Mouse (Mus musculus) spleen, embryonic (tissue): ENCODE measurements around the gene Zbed3.

ENCODE experiments used
- CTCF ChIA-PET: fragments of 350-600 bp; sonication (Branson Sonifier 250); formaldehyde crosslinking; loops from one replicate; lab custom pipeline; 2022; lab: Charles Lee

Zbed3 gene

DNA sequence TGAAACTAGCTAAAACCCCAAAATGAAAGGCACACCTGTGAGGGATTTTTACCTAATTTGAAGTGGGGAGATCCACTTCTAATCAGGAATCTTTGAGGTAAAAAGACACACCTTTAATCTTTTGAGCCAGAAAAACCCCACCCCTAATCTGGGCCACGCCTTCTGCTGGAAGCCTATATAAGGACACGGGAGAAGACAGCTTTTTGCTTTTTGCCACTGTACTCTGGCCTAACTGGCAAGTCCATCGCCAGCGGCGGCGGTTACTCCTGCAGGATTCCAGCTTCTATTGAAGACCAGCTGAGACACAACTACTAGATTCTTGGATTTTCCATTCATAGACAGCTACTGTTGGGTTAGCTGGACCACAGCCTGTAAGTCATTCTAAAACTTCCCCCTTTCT is at the start of gene Zbed3:
Gene Zbed3, plus strand, starts transcription at position 213 of the 400 bp plus-strand sequence.
- CTCF ChIA-PET: interaction anchor here (0.6 kb wide), 1 partner anchor 1085 kb away, joined by 3 read pairs; no protein-coding TSS in a partner anchor

GRCm38 (mm10) chr13:95278426-95279025 is 44.9 kb upstream of the Zbed3 start:
- CTCF ChIA-PET: no interaction called here

- CTCF ChIA-PET: interaction anchor here (0.5 kb wide), 1 partner anchor 17 kb away, joined by 6 read pairs; no protein-coding TSS in a partner anchor
These were observed 41.4 kb upstream of the Zbed3 start for GRCm38 (mm10) chr13:95281740-95282673.

- CTCF ChIA-PET: no interaction called here
These were observed 36.4 kb upstream of the Zbed3 start for GRCm38 (mm10) chr13:95286989-95287388.

DNA sequence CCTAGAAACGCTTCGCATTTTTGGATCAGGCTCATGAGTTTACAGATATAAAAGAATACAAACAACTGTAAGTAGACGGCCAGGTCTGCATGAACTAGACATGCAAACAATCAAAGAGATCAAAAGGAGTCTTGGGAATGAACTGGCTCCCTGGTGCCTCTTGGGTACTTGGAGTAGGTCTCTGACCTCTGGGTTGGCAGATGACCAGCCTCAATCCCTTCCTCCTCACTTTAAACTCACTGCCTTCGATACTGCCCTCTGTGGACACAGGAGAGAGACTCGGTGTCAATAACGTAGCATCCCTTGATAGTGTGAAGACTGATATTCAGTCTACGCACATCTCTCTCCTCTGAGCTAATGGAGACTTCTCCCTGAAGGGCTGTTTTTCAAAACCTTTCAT is 35.4 kb upstream of the Zbed3 start:
- CTCF ChIA-PET: no interaction called here

DNA sequence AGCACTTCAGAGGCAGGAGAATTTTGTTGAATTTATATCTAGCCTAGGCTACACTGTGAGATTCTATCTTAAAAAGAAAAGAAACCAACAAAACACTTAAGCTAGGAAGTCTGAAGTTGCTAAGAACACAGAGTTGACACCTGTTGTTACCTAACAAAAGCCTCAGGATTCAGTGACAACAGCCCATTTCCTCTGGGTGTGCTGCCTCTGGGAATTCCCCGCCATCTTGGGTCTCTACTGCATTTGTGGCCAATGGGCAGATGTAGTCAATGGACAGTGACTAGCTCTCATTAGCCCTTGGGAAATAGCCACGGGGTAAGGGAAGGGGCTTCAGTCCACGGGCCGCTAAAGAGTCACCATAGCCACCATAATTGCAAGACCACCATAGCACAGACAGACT is 31.4 kb upstream of the Zbed3 start:
- CTCF ChIA-PET: no interaction called here

- CTCF ChIA-PET: no interaction called here
These were observed 23.5 kb upstream of the Zbed3 start for GRCm38 (mm10) chr13:95299956-95300355.

DNA sequence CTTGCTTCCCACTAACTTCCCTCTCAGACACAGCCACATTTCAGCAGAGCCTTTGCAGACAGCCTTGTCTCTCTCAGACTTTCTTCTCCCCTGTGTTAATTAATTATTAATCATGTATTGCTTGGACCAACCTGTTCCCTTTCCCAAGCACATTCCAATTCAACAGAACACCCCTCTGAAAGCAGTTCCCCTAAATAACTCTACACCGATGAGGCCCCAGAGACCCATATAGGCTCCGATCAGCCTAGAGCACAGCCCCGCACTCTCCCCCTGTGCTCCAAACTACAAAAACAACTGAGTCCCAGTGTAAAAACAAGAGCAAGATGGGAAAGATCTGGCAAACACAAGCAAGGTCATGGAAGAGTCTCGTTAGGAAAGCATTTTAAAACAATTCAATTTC is 16.8 kb upstream of the Zbed3 start:
- CTCF ChIA-PET: no interaction called here

DNA sequence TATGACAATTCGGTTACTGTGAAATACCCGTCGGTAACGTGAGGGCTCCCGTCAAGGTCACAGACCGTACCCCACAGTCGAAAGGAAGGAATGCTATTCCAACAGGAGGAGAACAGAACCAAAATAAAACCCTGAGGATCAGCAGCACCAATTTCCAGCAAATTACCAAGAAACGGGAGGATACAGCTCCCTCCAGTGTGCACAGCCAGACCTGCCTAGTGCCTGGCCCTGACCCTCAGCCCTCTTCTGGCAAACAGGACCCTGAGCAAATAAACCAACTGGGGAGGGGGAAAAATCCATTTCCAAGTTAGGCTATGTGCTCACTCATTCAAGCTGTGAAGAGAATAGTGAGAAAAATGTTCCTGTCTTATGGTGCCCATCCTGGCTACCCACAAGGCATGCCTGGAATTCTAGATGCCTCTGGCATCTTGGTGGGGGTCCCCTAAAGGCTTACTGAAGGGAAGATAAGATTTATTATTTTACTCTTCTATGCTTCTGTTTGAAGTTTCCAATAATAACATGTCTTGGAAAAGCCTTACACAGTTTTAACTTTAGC is 16.2 kb upstream of the Zbed3 start:
- CTCF ChIA-PET: no interaction called here

GRCm38 (mm10) chr13:95312016-95312415 is 11.4 kb upstream of the Zbed3 start:
- CTCF ChIA-PET: no interaction called here

- CTCF ChIA-PET: no interaction called here
These were observed 4.3 kb upstream of the Zbed3 start for GRCm38 (mm10) chr13:95319153-95319552.

DNA sequence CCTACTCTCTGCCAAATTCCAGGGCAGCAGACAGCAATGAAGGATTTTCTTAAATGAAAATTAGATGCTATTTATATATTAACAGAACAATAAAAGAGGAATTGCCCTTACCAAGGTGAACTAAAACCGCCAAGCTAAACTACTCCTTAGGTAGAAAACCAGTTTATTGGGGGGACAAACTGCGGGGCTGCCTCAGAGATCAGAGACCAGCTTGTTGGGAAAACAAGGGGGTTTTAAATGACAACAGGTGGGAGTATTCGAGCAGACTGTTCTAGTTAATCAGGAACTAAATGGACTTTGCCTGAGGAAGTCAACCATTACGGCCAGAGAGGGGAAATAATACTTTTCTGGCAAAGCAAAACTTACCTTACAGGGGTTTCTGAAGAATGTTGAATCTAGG is 3.0 kb upstream of the Zbed3 start:
- CTCF ChIA-PET: interaction anchor here (0.7 kb wide), 1 partner anchor 217 kb away, joined by 8 read pairs; no protein-coding TSS in a partner anchor

DNA sequence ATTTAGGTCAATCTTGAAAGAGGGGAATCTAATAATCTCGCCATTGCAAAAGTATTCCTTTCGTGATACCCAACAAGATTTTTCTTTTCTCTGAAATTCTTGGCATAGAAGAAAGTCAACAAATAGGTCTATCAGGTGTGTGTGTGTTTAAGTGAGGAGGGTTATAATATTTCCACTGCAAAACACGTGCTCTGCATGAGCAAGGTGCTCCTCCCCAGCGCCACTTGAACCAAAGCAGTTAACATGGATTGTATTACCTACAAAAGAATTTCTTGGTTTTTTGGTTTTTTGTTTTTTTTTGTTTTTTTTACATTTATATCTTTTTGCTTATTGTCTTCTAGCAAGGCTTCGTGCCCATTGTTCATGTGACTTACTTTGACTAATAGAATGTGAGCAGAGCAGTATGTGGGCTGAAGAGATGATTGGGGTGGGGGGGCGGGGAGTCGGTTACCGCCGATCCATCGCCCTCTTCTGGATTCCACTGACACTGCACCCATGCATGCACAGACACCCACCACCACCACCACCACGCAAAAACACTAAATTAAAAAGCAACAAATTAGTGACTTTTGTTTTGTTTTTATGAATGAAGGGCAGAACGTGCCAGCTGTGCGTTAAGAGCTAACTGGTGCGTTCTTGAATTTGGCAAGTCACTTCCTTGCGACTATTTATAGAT is 676 bp downstream of the Zbed3 start:
- CTCF ChIA-PET: no interaction called here

GRCm38 (mm10) chr13:95324626-95325079 is 1.2 kb downstream of the Zbed3 start:
- CTCF ChIA-PET: no interaction called here

- CTCF ChIA-PET: interaction anchor here (0.8 kb wide), 1 partner anchor 23 kb away, joined by 5 read pairs; no protein-coding TSS in a partner anchor
These were observed 1.9 kb downstream of the Zbed3 start for GRCm38 (mm10) chr13:95325080-95325906.

DNA sequence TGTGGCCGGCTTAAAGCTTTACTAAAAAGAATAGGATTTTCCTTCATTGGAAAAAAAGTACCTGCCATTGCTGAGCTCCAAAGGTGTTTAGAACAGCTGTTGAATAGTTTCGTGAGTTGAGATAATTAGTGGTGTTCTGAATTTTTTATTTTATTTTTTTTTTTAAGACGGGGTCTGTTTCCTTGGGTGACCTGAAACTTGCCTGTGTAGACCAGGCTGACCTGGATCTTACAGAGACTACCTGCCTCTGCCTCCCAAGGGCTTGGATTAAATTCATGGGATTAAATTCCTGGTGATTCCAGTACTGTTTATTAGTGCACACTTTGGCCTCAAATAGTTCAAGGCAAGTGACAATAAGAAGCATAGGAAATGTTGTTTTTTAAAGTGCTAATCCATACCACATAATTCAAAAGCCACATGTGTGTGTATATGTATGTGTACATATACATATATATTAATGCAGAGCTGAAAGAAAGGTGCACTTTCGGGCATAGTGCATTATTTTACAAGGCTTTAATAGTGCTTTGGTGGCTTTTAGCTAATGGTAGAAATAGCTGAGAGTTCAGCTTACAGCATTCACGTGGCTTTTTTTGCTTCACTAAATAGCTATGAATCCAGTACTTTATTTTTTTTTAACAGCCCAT is 2.6 kb downstream of the Zbed3 start:
- CTCF ChIA-PET: interaction anchor here (0.8 kb wide), 1 partner anchor 22 kb away, joined by 5 read pairs; no protein-coding TSS in a partner anchor

- CTCF ChIA-PET: interaction anchor here (0.5 kb wide), 1 partner anchor 1348 kb away, joined by 6 read pairs; no protein-coding TSS in a partner anchor
These were observed 3.4 kb downstream of the Zbed3 start for GRCm38 (mm10) chr13:95326611-95327344.

DNA sequence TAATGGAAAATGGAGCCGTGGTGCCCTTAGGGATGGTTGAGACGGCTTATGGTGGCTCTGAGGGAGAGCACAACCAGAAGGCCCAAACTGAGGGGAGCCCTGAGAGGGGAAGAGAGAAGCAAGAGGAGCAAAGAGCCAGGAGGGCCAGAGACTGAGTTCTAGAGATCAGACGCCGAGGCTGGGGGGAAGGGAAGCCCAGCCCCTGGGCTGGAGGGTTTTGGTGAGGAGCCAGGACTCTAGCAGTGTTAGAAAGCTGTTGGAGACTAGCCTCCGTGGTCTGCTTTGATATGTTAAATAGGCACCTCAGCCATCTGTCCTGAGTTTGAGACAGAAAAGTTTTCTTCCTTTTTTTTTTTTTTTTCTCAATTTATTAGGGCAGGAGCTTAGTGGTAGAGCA is 3.9 kb downstream of the Zbed3 start:
- CTCF ChIA-PET: interaction anchor here (0.5 kb wide), 1 partner anchor 1347 kb away, joined by 6 read pairs; no protein-coding TSS in a partner anchor

GRCm38 (mm10) chr13:95328767-95329166 is 5.4 kb downstream of the Zbed3 start:
- CTCF ChIA-PET: interaction anchor here (0.5 kb wide), 1 partner anchor 330 kb away, joined by 3 read pairs; no protein-coding TSS in a partner anchor
